Mouse (Mus musculus) E14TG2a.4 (cell line): ENCODE data around the gene Cdc6.

Experiments used
- H3K27me3 ChIP-seq: 2 replicates; pipeline ENCODE4 v1.6.1; 2014; ENCODE audit warnings: low read length, control low read depth; ENCODE audit not compliant: insufficient read depth
- H3K36me3 ChIP-seq: 2 replicates; pipeline ENCODE4 v1.6.1; 2014; ENCODE audit warnings: low read length, control low read depth; ENCODE audit not compliant: insufficient read depth
- H3K4me1 ChIP-seq: replicated peaks from 2 replicates; pipeline ENCODE4 v1.6.1; 2014; ENCODE audit warnings: low read depth, low read length, control low read depth
- H3K4me3 ChIP-seq: replicated peaks from 2 replicates; pipeline ENCODE4 v1.5.1; 2014; ENCODE audit warnings: mild to moderate bottlenecking, low read length
- H3K9me3 ChIP-seq: 2 replicates; pipeline ENCODE4 v1.6.1; 2014; ENCODE audit warnings: low read length, control low read depth
- CTCF ChIP-seq: conservative IDR thresholded peaks from 2 replicates; pipeline ENCODE4 v1.5.1; 2014; ENCODE audit warnings: low read length
- NANOG ChIP-seq: IDR thresholded peaks from 2 replicates; pipeline ENCODE4 v1.6.1; 2014; ENCODE audit warnings: borderline replicate concordance, low read length, mixed read lengths
- POU5F1 ChIP-seq: IDR thresholded peaks from 2 replicates; pipeline ENCODE4 v1.6.1; 2014; ENCODE audit warnings: low read length, borderline replicate concordance

Gene Cdc6

DNA sequence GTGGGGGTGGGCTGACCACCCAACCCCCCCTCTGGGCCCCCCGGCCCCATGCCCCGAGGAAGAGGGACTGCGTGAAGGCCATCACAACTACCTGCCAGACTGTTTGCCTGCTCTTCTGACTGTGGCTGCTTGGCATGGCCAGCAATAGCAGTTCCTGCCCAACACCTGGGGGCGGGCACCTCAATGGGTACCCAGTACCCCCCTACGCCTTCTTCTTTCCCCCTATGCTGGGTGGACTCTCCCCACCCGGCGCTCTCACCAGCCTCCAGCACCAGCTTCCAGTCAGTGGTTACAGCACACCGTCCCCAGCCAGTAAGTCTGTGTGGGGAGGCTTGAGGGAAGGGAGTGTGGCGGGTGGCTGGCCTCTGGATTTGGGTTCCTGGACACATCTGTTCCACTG, 42.9 kb downstream of the Cdc6 start:
- Histone ChIP-seq H3K4me1 (peaks cover 88% of the 10 kb centered on the region), H3K4me3 (no peak overlapping the region), H3K9me3 (no peaks in the 10 kb centered on the region), H3K36me3 (peaks cover 57% of the 10 kb centered on the region), H3K27me3 (no peaks in the 10 kb centered on the region)
- TF ChIP-seq NANOG (no peak), CTCF (no peak), POU5F1 (no peak)

DNA sequence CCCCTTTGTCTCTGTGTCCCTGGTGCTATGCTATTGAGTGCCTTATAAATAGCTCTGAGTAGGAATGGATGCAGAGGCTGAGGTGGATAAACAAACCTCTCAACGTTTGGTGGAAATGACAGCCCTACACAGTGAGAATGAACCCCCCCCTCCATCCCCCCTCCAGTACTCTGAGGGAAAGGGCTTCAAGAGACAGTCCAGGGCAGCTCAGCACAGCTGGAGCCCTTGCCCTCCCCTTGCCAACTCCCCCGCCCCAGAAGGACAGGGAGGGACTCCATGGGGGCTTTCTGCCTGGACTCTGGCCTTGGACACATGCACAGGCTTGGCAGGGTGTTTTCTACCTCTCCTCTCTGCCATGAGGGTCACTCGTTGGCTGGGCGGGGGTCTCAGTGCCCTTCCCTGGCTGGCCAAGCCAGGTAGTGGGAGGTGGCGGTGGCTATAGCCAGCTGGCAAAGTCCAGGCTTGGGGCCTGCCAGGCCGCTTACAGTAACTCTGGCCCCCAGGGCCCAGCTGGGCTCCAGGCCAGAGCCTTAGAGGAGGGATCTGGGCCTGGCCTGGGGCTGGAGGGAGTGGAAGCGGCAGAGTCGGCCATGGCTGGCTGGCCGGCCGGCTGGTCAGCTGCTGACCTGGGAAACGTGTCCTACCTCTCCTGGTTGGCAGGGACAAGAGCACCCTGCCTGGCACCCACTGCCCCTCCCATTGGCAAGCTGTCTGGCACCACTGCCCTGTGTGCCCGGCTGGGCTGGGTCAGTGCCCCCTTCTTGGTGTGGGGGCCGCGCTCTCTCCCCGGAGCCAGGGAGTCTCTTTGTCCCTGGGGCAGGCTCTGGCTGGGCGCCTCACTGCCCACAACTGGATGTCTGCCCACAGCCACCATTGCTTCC, 43.7 kb downstream of the Cdc6 start:
- peak overlapping the region; percentile 50 for H3K4me3 ChIP-seq
- no peaks in the 10 kb centered on the region for H3K27me3 ChIP-seq
- H3K9me3 ChIP-seq: no peaks in the 10 kb centered on the region
- H3K4me1 ChIP-seq: peaks cover 87% of the 10 kb centered on the region
- H3K36me3 ChIP-seq: peaks cover 50% of the 10 kb centered on the region
- TF ChIP-seq CTCF: no peak
- TF ChIP-seq POU5F1: no peak
- no peak for TF ChIP-seq NANOG

DNA sequence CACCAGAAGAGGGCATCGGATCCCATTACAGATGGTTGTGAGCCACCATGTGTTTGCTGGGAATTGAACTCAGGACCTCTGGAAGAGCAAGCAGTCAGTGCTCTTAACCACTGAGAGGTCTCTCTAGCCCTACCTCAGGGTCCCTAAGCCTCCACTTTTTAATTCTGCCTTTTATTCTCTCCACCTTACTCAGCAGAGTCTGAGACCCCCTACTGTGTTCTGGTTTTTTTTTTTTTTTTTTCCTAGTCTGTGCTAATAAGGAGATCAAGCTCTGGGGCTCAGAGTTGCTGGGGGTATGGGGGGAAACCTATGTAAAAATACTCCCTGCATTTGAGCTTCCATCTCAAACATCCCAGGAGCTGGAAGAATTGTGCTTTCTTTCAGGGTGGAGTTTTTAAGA, 44.5 kb downstream of the Cdc6 start:
- peaks cover 92% of the 10 kb centered on the region for H3K4me1 ChIP-seq
- TF ChIP-seq CTCF (no peak), POU5F1 (no peak), NANOG (no peak)
- peaks cover 55% of the 10 kb centered on the region for H3K36me3 ChIP-seq
- H3K27me3 ChIP-seq: no peaks in the 10 kb centered on the region
- no peaks in the 10 kb centered on the region for H3K9me3 ChIP-seq
- H3K4me3 ChIP-seq: peak overlapping the region; percentile 49

DNA sequence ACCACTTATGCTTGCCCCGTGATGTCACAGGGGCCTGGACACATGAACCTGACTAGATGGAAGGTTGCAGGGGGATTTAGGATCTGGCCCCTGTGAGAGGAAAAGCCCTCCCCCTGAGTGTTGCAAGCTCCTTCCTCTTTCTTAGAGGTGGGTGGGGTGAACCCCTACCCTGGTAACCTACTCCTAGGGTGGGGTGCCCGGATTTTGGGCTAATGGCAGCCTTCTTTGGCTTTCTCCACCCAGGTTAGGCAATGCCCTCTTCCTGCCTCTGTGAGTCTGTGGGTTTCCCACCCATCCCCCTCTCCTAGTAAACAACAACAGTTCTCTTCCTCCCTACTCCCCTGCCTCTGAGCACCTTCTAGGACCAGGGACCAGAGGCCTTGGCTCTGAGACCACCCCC, 45.1 kb downstream of the Cdc6 start:
- Histone ChIP-seq H3K36me3 (peaks cover 55% of the 10 kb centered on the region), H3K4me3 (peak overlapping the region; percentile 49), H3K9me3 (no peaks in the 10 kb centered on the region), H3K27me3 (no peaks in the 10 kb centered on the region), H3K4me1 (peaks cover 94% of the 10 kb centered on the region)
- TF ChIP-seq CTCF (no peak), NANOG (no peak), POU5F1 (no peak)

DNA sequence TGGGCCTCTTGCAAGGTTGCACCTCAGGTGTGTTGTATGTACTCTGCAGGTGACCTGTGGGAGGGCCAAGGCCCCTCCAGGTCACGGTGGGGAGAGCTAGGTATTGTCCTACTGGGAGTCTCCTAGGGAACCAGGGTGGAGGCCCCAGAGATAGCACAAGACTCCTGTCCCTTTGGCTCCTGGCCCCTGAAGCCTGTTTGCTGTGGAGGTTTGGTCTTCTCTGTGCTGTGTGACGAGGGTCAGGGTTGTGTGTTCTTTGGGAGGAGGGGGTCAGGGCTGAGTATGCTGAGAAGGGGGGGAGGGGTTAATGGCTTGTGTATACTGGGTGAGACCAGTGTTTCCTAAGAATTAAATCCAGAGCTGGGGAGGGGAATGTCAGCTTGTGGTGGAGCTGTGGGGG, 45.8 kb downstream of the Cdc6 start:
- H3K9me3 ChIP-seq: no peaks in the 10 kb centered on the region
- peaks cover 54% of the 10 kb centered on the region for H3K36me3 ChIP-seq
- no peaks in the 10 kb centered on the region for H3K27me3 ChIP-seq
- no peak for TF ChIP-seq POU5F1
- no peak for TF ChIP-seq CTCF
- no peak for TF ChIP-seq NANOG
- H3K4me3 ChIP-seq: 0 out of 2 replicates have a peak overlapping the region, but pooled peaks have one; percentile 49
- peaks cover 95% of the 10 kb centered on the region for H3K4me1 ChIP-seq

DNA sequence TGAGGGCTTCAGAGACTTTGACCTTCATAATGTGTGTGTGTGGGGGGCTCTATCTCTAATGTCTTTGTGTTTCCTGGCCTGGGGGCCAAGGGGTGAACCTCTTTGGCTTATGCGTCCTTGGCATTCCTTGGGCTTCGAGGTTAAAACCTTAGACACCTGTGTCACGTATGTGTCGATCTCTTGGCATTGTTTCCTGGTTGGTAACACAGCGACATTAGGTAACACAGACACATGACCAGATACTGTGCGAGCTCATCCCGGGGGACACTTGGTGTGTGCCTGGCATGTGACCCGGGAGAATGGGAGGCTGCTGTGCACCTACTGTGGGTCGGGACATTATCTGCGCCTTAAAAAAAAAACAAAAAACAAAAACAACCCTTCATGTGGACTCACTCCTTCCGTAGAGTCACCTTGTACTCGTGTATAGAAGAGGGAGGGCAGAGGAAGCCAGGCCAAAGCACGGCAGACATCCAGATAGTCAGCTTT, 46.3 kb downstream of the Cdc6 start:
- H3K4me3 ChIP-seq: peak overlapping the region; percentile 50
- TF ChIP-seq CTCF (no peak), NANOG (no peak), POU5F1 (no peak)
- no peaks in the 10 kb centered on the region for H3K27me3 ChIP-seq
- H3K36me3 ChIP-seq: peaks cover 53% of the 10 kb centered on the region
- peaks cover 95% of the 10 kb centered on the region for H3K4me1 ChIP-seq
- H3K9me3 ChIP-seq: no peaks in the 10 kb centered on the region

DNA sequence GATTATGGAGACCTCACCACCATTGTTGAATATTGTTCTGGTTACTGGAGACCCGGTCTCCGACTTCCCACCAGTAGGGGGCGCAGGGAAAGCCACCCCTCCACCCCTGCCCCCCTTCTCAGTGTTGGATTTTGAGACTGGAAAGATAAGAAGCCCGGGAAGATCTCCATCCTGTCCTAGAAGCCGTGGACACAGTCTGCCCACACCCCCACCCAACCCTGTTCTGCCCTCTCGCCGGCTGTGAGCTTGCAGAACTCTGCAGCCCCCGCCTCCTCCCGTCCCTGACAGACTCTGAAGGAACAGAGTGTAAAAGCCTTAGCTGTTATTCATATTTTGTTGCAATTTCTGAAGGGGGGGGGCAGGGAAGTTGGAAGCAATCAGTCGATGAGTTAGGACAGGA, 46.8 kb downstream of the Cdc6 start:
- peaks cover 48% of the 10 kb centered on the region for H3K36me3 ChIP-seq
- TF ChIP-seq CTCF: peak; percentile 51
- TF ChIP-seq NANOG: no peak
- peaks cover 95% of the 10 kb centered on the region for H3K4me1 ChIP-seq
- no peaks in the 10 kb centered on the region for H3K9me3 ChIP-seq
- H3K27me3 ChIP-seq: no peaks in the 10 kb centered on the region
- H3K4me3 ChIP-seq: peak overlapping the region; percentile 68

DNA sequence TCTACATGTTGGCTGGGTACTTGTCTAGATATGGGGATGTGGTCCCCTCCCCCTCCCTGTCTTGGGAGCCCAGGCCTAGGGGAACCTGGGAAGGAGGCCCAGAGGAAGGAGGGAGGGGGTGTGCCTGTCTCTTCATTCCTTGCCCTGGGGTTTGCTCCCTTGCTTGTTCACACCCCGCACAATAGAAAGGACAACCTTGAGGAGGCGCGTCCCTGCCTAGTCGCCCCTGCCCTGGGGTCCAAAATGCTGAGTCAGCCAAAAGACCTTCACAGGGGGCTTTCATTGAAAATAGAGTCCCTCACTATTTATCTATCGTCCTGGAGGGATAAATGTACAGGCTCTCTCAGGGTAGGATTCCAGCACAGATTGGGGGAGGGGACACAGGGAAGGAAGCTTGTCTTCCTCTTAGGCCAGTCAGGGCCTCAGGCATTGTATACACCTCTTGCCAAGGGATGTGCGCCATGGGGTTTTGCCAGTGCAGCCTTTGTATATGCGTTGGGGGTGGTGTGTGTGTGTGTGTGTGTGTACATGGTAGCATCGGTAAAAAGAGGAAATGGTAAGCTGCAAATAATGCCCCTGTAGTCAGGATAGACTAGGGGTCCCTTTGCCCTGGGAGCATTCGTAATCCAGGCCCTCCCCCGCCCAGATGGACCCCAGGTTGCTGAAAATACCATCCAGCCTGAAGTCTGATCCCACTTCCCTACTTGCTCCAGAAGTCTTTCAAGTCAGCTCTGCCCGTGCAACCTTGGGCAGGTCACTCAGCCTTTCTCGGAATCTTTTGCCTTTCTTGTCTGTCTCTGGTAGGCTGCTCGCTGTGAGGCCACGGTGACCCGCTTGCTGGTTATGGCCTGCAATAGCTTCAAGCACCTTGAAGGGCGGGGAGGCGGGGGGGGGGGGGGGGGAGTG, 47.5 kb downstream of the Cdc6 start:
- no peaks in the 10 kb centered on the region for H3K9me3 ChIP-seq
- H3K27me3 ChIP-seq: no peaks in the 10 kb centered on the region
- H3K4me3 ChIP-seq: peak overlapping the region; percentile 68
- peaks cover 92% of the 10 kb centered on the region for H3K4me1 ChIP-seq
- H3K36me3 ChIP-seq: peaks cover 41% of the 10 kb centered on the region
- TF ChIP-seq POU5F1 (no peak), NANOG (no peak), CTCF (no peak)
